Mouse (Mus musculus) forebrain, embryonic 13.5 days (tissue): Measurements from ENCODE around the gene Ccdc88c. TPM values are rescaled to one million over a fixed set of nuclear protein-coding genes. Genes with fewer than 3 reads are reported as not detected.

ENCODE experiments used
- ATAC-seq: fragments of 200-750 bp; cut with Nextera tagmentation; 2 replicates; pipeline ENCODE4 v1.8.0; 2017
- H3K27ac ChIP-seq: fragments of 300-500 bp; sonication (generic); 2 replicates; pipeline ENCODE4 v1.5.1; 2015; ENCODE audit warnings: inconsistent platforms, mild to moderate bottlenecking, moderate library complexity
- H3K27me3 ChIP-seq: fragments of 300-500 bp; sonication (generic); 2 replicates; pipeline ENCODE4 v1.6.1; 2015; ENCODE audit warnings: mild to moderate bottlenecking, inconsistent platforms
- H3K36me3 ChIP-seq: fragments of 300-500 bp; sonication (generic); 2 replicates; pipeline ENCODE4 v1.6.1; 2015; ENCODE audit warnings: mild to moderate bottlenecking, inconsistent platforms; ENCODE audit not compliant: poor library complexity, severe bottlenecking
- H3K4me1 ChIP-seq: fragments of 300-500 bp; sonication (generic); 2 replicates; pipeline ENCODE4 v1.6.1; 2015; ENCODE audit warnings: inconsistent platforms
- H3K4me2 ChIP-seq: fragments of 300-500 bp; sonication (generic); 2 replicates; pipeline ENCODE4 v1.6.1; 2015; ENCODE audit warnings: inconsistent platforms, mild to moderate bottlenecking, moderate library complexity
- H3K4me3 ChIP-seq: fragments of 300-500 bp; sonication (generic); 2 replicates; pipeline ENCODE4 v1.5.1; 2015; ENCODE audit warnings: mild to moderate bottlenecking, inconsistent platforms
- H3K9ac ChIP-seq: fragments of 300-500 bp; sonication (generic); 2 replicates; pipeline ENCODE4 v1.6.1; 2015; ENCODE audit warnings: mild to moderate bottlenecking, inconsistent platforms
- H3K9me3 ChIP-seq: fragments of 300-500 bp; sonication (generic); replicated peaks from 2 replicates; pipeline ENCODE4 v1.6.1; 2016; ENCODE audit warnings: inconsistent platforms
- WGBS: fragments of 180-500 bp; shearing (Covaris S2); methylation state at CpG from one replicate; pipeline ENCODE4 v1.1.7; 2015; 5-methylcytosine and 5-hydroxymethylcytosine counted together
- polyA plus RNA-seq: library from polyadenylated mRNA; unstranded; fragments of >200 nt; fragmentation: Nextera tagmentation; extraction: Ambion mirVana; gene quantifications from 2 replicates; pipeline ENCODE4 v1.2.1, GENCODE M21; 2015

Gene Ccdc88c
- polyA plus RNA-seq, 1 experiment from 2014 or later = 20.7 TPM

DNA sequence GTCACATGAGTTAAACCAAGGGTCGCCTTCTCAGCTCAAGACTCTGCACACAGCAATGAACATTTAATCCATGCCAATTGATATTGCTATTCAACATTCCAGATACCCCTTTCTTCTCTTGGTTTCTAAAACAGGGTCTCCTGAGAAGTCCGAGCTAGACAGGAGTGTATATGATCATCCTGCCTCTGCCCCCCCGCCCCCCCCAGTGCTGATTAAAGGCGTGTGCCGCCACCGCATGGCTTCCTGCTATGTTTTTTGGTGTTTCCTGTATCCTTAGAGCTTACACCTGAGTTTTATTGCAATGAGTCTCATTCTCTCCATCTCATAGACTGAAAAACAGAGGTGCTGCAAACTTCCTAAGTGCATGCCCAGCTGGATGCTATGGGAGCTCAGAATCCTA lies 127.5 kb downstream of the Ccdc88c start:
- Histone ChIP-seq H3K27me3 (peaks cover 38% of the 10 kb centered on the region), H3K9me3 (no peaks in the 10 kb centered on the region), H3K9ac (no peak overlapping the region), H3K4me2 (no peak overlapping the region), H3K27ac (no peak overlapping the region), H3K4me1 (peaks cover 20% of the 10 kb centered on the region), H3K4me3 (no peak overlapping the region), H3K36me3 (no peaks in the 10 kb centered on the region)
- WGBS = 74% methylated on average over 6 of the region's 6 CpGs
- no peak for ATAC-seq

- Histone ChIP-seq H3K4me3 (no peak overlapping the region), H3K27ac (no peak overlapping the region), H3K9me3 (no peaks in the 10 kb centered on the region), H3K4me2 (no peak overlapping the region), H3K4me1 (peaks cover 20% of the 10 kb centered on the region), H3K9ac (no peak overlapping the region), H3K36me3 (no peaks in the 10 kb centered on the region), H3K27me3 (peaks cover 38% of the 10 kb centered on the region)
- no peak for ATAC-seq
- WGBS = 81% methylated on average over 6 of the region's 6 CpGs
Measured at GRCm38 (mm10) chr12:100900901-100901300, 128.0 kb downstream of the Ccdc88c start.

- Histone ChIP-seq H3K36me3 (no peaks in the 10 kb centered on the region), H3K4me3 (peak overlapping the region; percentile 36), H3K27ac (no peak overlapping the region), H3K27me3 (peaks cover 38% of the 10 kb centered on the region), H3K4me1 (peaks cover 24% of the 10 kb centered on the region), H3K9me3 (no peaks in the 10 kb centered on the region), H3K9ac (peak overlapping the region; percentile 52), H3K4me2 (peak overlapping the region; percentile 71)
- 0 out of 2 replicates have a peak, but pooled peaks have one; percentile 41 for ATAC-seq
- WGBS = 1% methylated on average over 30 of the region's 30 CpGs
Measured at GRCm38 (mm10) chr12:100899111-100899640, 129.7 kb downstream of the Ccdc88c start.

GRCm38 (mm10) chr12:100897736-100898650 lies 130.9 kb downstream of the Ccdc88c start:
- Histone ChIP-seq H3K36me3 (no peaks in the 10 kb centered on the region), H3K9me3 (no peaks in the 10 kb centered on the region), H3K27ac (no peak overlapping the region), H3K4me1 (peaks cover 24% of the 10 kb centered on the region), H3K4me2 (peak overlapping the region; percentile 71), H3K4me3 (peak overlapping the region; percentile 36; the same call in 1 of the 2 replicates), H3K9ac (no peak overlapping the region), H3K27me3 (peaks cover 38% of the 10 kb centered on the region)
- 17% methylated on average over 12 of the region's 12 CpGs for WGBS
- ATAC-seq = no peak

- no peaks in the 10 kb centered on the region for H3K36me3 ChIP-seq
- no peak overlapping the region for H3K9ac ChIP-seq
- peaks cover 38% of the 10 kb centered on the region for H3K27me3 ChIP-seq
- no peak overlapping the region for H3K27ac ChIP-seq
- 46% methylated on average over 3 of the region's 3 CpGs for WGBS
- no peak overlapping the region for H3K4me2 ChIP-seq
- no peak for ATAC-seq
- H3K9me3 ChIP-seq = no peaks in the 10 kb centered on the region
- peaks cover 24% of the 10 kb centered on the region for H3K4me1 ChIP-seq
- no peak overlapping the region for H3K4me3 ChIP-seq
Measured at GRCm38 (mm10) chr12:100896661-100897060, 132.2 kb downstream of the Ccdc88c start.

GRCm38 (mm10) chr12:100895504-100895903 lies 133.4 kb downstream of the Ccdc88c start:
- no peak for ATAC-seq
- Histone ChIP-seq H3K36me3 (no peaks in the 10 kb centered on the region), H3K4me2 (no peak overlapping the region), H3K27ac (no peak overlapping the region), H3K4me3 (no peak overlapping the region), H3K4me1 (peaks cover 24% of the 10 kb centered on the region), H3K9me3 (no peaks in the 10 kb centered on the region), H3K27me3 (peaks cover 36% of the 10 kb centered on the region), H3K9ac (no peak overlapping the region)
- WGBS = 0% methylated on average over 2 of the region's 2 CpGs

GRCm38 (mm10) chr12:100890548-100890947 lies 138.3 kb downstream of the Ccdc88c start:
- Histone ChIP-seq H3K9ac (no peak overlapping the region), H3K4me2 (no peak overlapping the region), H3K4me3 (no peak overlapping the region), H3K27me3 (no peaks in the 10 kb centered on the region), H3K36me3 (no peaks in the 10 kb centered on the region), H3K9me3 (no peaks in the 10 kb centered on the region), H3K27ac (no peak overlapping the region), H3K4me1 (peaks cover 2% of the 10 kb centered on the region; the same call in 1 of the 2 replicates)
- no peak for ATAC-seq
- WGBS = 87% methylated on average over 3 of the region's 3 CpGs

DNA sequence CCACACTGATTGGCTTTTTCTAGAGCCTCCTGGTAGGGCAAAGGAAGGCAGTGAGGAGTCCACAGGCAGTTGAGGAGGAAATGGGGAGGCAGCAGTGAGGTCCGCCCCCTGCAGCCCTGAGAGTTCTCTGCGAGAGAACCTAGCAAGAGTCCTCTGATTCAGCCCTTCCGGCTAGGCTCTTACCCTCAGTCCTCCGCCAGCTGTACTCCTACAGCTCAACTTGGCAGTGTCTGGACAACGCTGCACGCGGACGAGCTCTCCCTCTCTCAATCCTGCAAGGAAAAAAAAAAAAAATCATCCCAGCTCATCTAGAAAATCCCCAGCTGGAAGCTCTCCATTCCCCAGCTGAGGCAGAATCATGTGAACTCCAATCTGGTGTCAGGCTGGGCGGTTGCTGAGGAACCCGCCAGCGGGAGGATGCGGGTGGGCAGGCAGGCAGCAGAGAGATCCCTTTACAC lies 141.0 kb downstream of the Ccdc88c start:
- Histone ChIP-seq H3K27ac (no peak overlapping the region), H3K9me3 (no peaks in the 10 kb centered on the region), H3K36me3 (no peaks in the 10 kb centered on the region), H3K27me3 (no peaks in the 10 kb centered on the region), H3K4me2 (no peak overlapping the region), H3K9ac (no peak overlapping the region), H3K4me1 (no peaks in the 10 kb centered on the region), H3K4me3 (no peak overlapping the region)
- ATAC-seq = no peak
- WGBS = 51% methylated on average over 12 of the region's 12 CpGs

- Histone ChIP-seq H3K4me3 (no peak overlapping the region), H3K36me3 (no peaks in the 10 kb centered on the region), H3K27me3 (no peaks in the 10 kb centered on the region), H3K9ac (no peak overlapping the region), H3K4me1 (no peaks in the 10 kb centered on the region), H3K27ac (no peak overlapping the region), H3K4me2 (no peak overlapping the region), H3K9me3 (no peaks in the 10 kb centered on the region)
- ATAC-seq = no peak
- WGBS = 88% methylated on average over 4 of the region's 4 CpGs
Measured at GRCm38 (mm10) chr12:100886877-100887276, 142.0 kb downstream of the Ccdc88c start.

- Histone ChIP-seq H3K36me3 (no peaks in the 10 kb centered on the region), H3K4me3 (no peak overlapping the region), H3K4me1 (no peaks in the 10 kb centered on the region), H3K9me3 (no peaks in the 10 kb centered on the region), H3K9ac (no peak overlapping the region), H3K27ac (no peak overlapping the region), H3K27me3 (no peaks in the 10 kb centered on the region), H3K4me2 (no peak overlapping the region)
- WGBS = 91% methylated on average over 3 of the region's 3 CpGs
- ATAC-seq = no peak
Measured at GRCm38 (mm10) chr12:100885585-100885984, 143.3 kb downstream of the Ccdc88c start.

GRCm38 (mm10) chr12:100883168-100883567 lies 145.7 kb downstream of the Ccdc88c start:
- H3K36me3 ChIP-seq = no peaks in the 10 kb centered on the region
- no peak overlapping the region for H3K4me2 ChIP-seq
- no peak overlapping the region for H3K9ac ChIP-seq
- no peaks in the 10 kb centered on the region for H3K4me1 ChIP-seq
- no peaks in the 10 kb centered on the region for H3K27me3 ChIP-seq
- H3K27ac ChIP-seq = no peak overlapping the region
- H3K4me3 ChIP-seq = no peak overlapping the region
- H3K9me3 ChIP-seq = no peaks in the 10 kb centered on the region
- 85% methylated on average over 7 of the region's 7 CpGs for WGBS
- no peak for ATAC-seq

DNA sequence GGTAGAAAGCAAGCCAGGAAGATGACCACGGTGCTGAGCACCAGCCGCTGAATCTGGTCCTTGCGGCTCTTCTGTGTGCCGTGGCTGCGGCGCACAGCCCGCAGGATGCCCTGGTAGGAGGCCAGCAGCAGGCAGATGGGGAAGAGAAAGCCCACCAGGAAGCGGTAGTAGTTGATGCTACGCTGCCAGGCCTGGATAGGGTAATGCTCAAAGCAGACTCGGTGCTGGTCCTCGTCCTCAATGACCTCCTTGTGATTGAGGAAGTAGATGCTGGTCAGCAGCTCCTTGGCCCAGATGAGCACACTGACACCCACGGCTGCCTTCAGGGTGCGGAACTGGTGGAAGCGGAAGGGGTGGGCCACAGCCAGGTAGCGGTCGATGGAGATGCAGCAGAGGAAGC lies 150.3 kb downstream of the Ccdc88c start:
- Histone ChIP-seq H3K27me3 (no peaks in the 10 kb centered on the region), H3K27ac (no peak overlapping the region), H3K4me1 (no peaks in the 10 kb centered on the region), H3K4me2 (no peak overlapping the region), H3K4me3 (no peak overlapping the region), H3K36me3 (no peaks in the 10 kb centered on the region), H3K9me3 (no peaks in the 10 kb centered on the region), H3K9ac (no peak overlapping the region)
- WGBS = 93% methylated on average over 16 of the region's 16 CpGs
- no peak for ATAC-seq
